Mouse (Mus musculus) limb, embryonic 15.5 days (tissue): ENCODE data around the gene Zfp3. TPM values are rescaled to one million over a fixed set of nuclear protein-coding genes. Genes with fewer than 3 reads are reported as not detected.

Experiments
- ATAC-seq: fragments of 200-750 bp; cut with Nextera tagmentation; 2 replicates; pipeline ENCODE4 v1.8.0; 2017; ENCODE audit warnings: low read depth, moderate TSS enrichment; ENCODE audit not compliant: insufficient number of reproducible peaks, low FRiP score, low TSS enrichment
- H3K27ac ChIP-seq: fragments of 300-500 bp; sonication (generic); 2 replicates; pipeline ENCODE4 v1.5.1; 2015; ENCODE audit warnings: moderate library complexity, mild to moderate bottlenecking, inconsistent platforms
- H3K27me3 ChIP-seq: fragments of 300-500 bp; sonication (generic); 2 replicates; pipeline ENCODE4 v1.6.1; 2015; ENCODE audit warnings: inconsistent platforms
- H3K36me3 ChIP-seq: fragments of 300-500 bp; sonication (generic); 2 replicates; pipeline ENCODE4 v1.6.1; 2015; ENCODE audit warnings: inconsistent platforms
- H3K4me1 ChIP-seq: fragments of 300-500 bp; sonication (generic); 2 replicates; pipeline ENCODE4 v1.6.1; 2015; ENCODE audit warnings: inconsistent platforms
- H3K4me2 ChIP-seq: fragments of 300-500 bp; sonication (generic); 2 replicates; pipeline ENCODE4 v1.6.1; 2015; ENCODE audit warnings: mild to moderate bottlenecking, inconsistent platforms
- H3K4me3 ChIP-seq: fragments of 300-500 bp; sonication (generic); 2 replicates; pipeline ENCODE4 v1.5.1; 2015; ENCODE audit warnings: mild to moderate bottlenecking, inconsistent platforms
- H3K9ac ChIP-seq: fragments of 300-500 bp; sonication (generic); 2 replicates; pipeline ENCODE4 v1.6.1; 2015; ENCODE audit warnings: inconsistent platforms
- H3K9me3 ChIP-seq: fragments of 300-500 bp; sonication (generic); 2 replicates; pipeline ENCODE4 v1.6.1; 2016; ENCODE audit warnings: inconsistent platforms
- WGBS: fragments of 180-500 bp; shearing (Covaris S2); methylation state at CpG from one replicate; pipeline ENCODE4 v1.1.7; 2015; 5-methylcytosine and 5-hydroxymethylcytosine counted together
- microRNA-seq: library from miRNA; unstranded; fragments of <30 nt; microRNA quantifications from one replicate; pipeline ENCODE4, GENCODE M21; 2016
- polyA plus RNA-seq: library from polyadenylated mRNA; unstranded; fragments of >200 nt; fragmentation: Nextera tagmentation; extraction: Ambion mirVana; gene quantifications from 2 replicates; pipeline ENCODE4 v1.2.1, GENCODE M21; 2015

Gene Zfp3
- polyA plus RNA-seq, 1 experiment from 2014 or later: 7.3 TPM

- no peak overlapping the region for H3K9ac ChIP-seq
- H3K4me1 ChIP-seq: no peaks in the 10 kb centered on the region
- H3K27me3 ChIP-seq: 0 out of 2 replicates have a peak, but pooled peaks cover 5% of the 10 kb centered on the region
- ATAC-seq: no peak
- no peaks in the 10 kb centered on the region for H3K36me3 ChIP-seq
- 65% methylated on average over 13 of the region's 13 CpGs for WGBS
- H3K4me3 ChIP-seq: no peak overlapping the region
- H3K4me2 ChIP-seq: no peak overlapping the region
- H3K27ac ChIP-seq: no peak overlapping the region
- H3K9me3 ChIP-seq: no peaks in the 10 kb centered on the region
These were observed 47.6 kb downstream of the Zfp3 start for GRCm38 (mm10) chr11:70811471-70812240.

- no peak for ATAC-seq
- Histone ChIP-seq H3K4me1 (no peaks in the 10 kb centered on the region), H3K27me3 (0 out of 2 replicates have a peak, but pooled peaks cover 5% of the 10 kb centered on the region), H3K9ac (no peak within 1 kb of the TSS), H3K4me2 (no peak within 1 kb of the TSS), H3K9me3 (no peaks in the 10 kb centered on the region), H3K4me3 (no peak within 1 kb of the TSS), H3K27ac (no peak within 1 kb of the TSS), H3K36me3 (no peaks in the 10 kb centered on the region)
- 73% methylated on average over 7 of the region's 7 CpGs for WGBS
These were observed 48.4 kb downstream of the Zfp3 start, which contains the start of gene Scimp for GRCm38 (mm10) chr11:70812365-70812764. Gene Scimp (minus strand): TSS chr11:70812586.

GRCm38 (mm10) chr11:70815071-70815470 is 51.1 kb downstream of the Zfp3 start:
- H3K4me2 ChIP-seq: no peak overlapping the region
- ATAC-seq: no peak
- WGBS: 78% methylated on average over 8 of the region's 8 CpGs
- no peaks in the 10 kb centered on the region for H3K9me3 ChIP-seq
- no peaks in the 10 kb centered on the region for H3K4me1 ChIP-seq
- no peak overlapping the region for H3K9ac ChIP-seq
- 0 out of 2 replicates have a peak, but pooled peaks cover 5% of the 10 kb centered on the region for H3K27me3 ChIP-seq
- H3K27ac ChIP-seq: no peak overlapping the region
- H3K36me3 ChIP-seq: no peaks in the 10 kb centered on the region
- no peak overlapping the region for H3K4me3 ChIP-seq

GRCm38 (mm10) chr11:70815498-70816078 is 51.6 kb downstream of the Zfp3 start:
- no peaks in the 10 kb centered on the region for H3K4me1 ChIP-seq
- WGBS: 25% methylated on average over 6 of the region's 6 CpGs
- H3K36me3 ChIP-seq: no peaks in the 10 kb centered on the region
- no peak for ATAC-seq
- H3K4me3 ChIP-seq: no peak overlapping the region
- no peak overlapping the region for H3K27ac ChIP-seq
- no peak overlapping the region for H3K9ac ChIP-seq
- H3K9me3 ChIP-seq: no peaks in the 10 kb centered on the region
- no peak overlapping the region for H3K4me2 ChIP-seq
- H3K27me3 ChIP-seq: 0 out of 2 replicates have a peak, but pooled peaks cover 5% of the 10 kb centered on the region

- Histone ChIP-seq H3K4me2 (no peak overlapping the region), H3K9me3 (no peaks in the 10 kb centered on the region), H3K9ac (no peak overlapping the region), H3K36me3 (no peaks in the 10 kb centered on the region), H3K27ac (no peak overlapping the region), H3K4me3 (no peak overlapping the region), H3K4me1 (no peaks in the 10 kb centered on the region), H3K27me3 (0 out of 2 replicates have a peak, but pooled peaks cover 5% of the 10 kb centered on the region)
- 76% methylated on average over 4 of the region's 4 CpGs for WGBS
- ATAC-seq: no peak
These were observed 52.8 kb downstream of the Zfp3 start for GRCm38 (mm10) chr11:70816770-70817169.

- H3K9me3 ChIP-seq: no peaks in the 10 kb centered on the region
- H3K4me3 ChIP-seq: no peak overlapping the region
- H3K27me3 ChIP-seq: no peaks in the 10 kb centered on the region
- no peaks in the 10 kb centered on the region for H3K36me3 ChIP-seq
- H3K27ac ChIP-seq: no peak overlapping the region
- H3K9ac ChIP-seq: no peak overlapping the region
- H3K4me2 ChIP-seq: no peak overlapping the region
- no peaks in the 10 kb centered on the region for H3K4me1 ChIP-seq
- no peak for ATAC-seq
- WGBS: 49% methylated on average over 8 of the region's 8 CpGs
These were observed 56.1 kb downstream of the Zfp3 start for GRCm38 (mm10) chr11:70820120-70820519.

- no peak overlapping the region for H3K4me2 ChIP-seq
- H3K27ac ChIP-seq: no peak overlapping the region
- no peak overlapping the region for H3K4me3 ChIP-seq
- H3K9ac ChIP-seq: no peak overlapping the region
- H3K27me3 ChIP-seq: no peaks in the 10 kb centered on the region
- no peaks in the 10 kb centered on the region for H3K36me3 ChIP-seq
- H3K4me1 ChIP-seq: no peaks in the 10 kb centered on the region
- WGBS: 38% methylated on average over 17 of the region's 17 CpGs
- ATAC-seq: no peak
- no peaks in the 10 kb centered on the region for H3K9me3 ChIP-seq
These were observed 58.0 kb downstream of the Zfp3 start for GRCm38 (mm10) chr11:70821728-70822591.

Small RNAs within 50 kb of the gene (microRNA-seq; reads per million reads assigned to microRNA genes)
- not detected for gene Gm22760

Other genes starting within 250 kb of the Zfp3 start
- gene Vmo1, start 249.6 kb upstream of the Zfp3 start, polyA plus RNA-seq: 0.23 and 0.27 TPM in 2 replicates
- 0.26 and 0.65 TPM in 2 replicates for gene Gltpd2, start 245.0 kb upstream of the Zfp3 start, polyA plus RNA-seq
- gene Psmb6, start 238.8 kb upstream of the Zfp3 start, polyA plus RNA-seq: 660 and 698 TPM in 2 replicates
- gene Gm40193, start 231.3 kb upstream of the Zfp3 start, polyA plus RNA-seq: not detected in 2 replicates
- gene Pld2, start 224.1 kb upstream of the Zfp3 start, polyA plus RNA-seq: 10.4 and 11.9 TPM in 2 replicates
- gene Mink1, start 201.3 kb upstream of the Zfp3 start, polyA plus RNA-seq: 14.1 TPM in 2 replicates
- not detected in 2 replicates for gene 4930544D05Rik, start 148.4 kb upstream of the Zfp3 start, polyA plus RNA-seq
- gene Chrne, start 145.0 kb upstream of the Zfp3 start, polyA plus RNA-seq: 0.41 TPM in 1 of 2 replicates, not detected in the other
- gene Gp1ba, start 125.1 kb upstream of the Zfp3 start, polyA plus RNA-seq: 0.26 and 0.29 TPM in 2 replicates
- 124 TPM in 2 replicates for gene Rnf167, start 117.0 kb upstream of the Zfp3 start, polyA plus RNA-seq
- 165 and 188 TPM in 2 replicates for gene Slc25a11, start 116.7 kb upstream of the Zfp3 start, polyA plus RNA-seq
- 1,605 and 1,679 TPM in 2 replicates for gene Pfn1, start 109.6 kb upstream of the Zfp3 start, polyA plus RNA-seq
- gene Eno3, start 107.0 kb upstream of the Zfp3 start, polyA plus RNA-seq: 71.5 and 252 TPM in 2 replicates
- gene Spag7, start 94.8 kb upstream of the Zfp3 start, polyA plus RNA-seq: 149 and 172 TPM in 2 replicates
- gene Camta2, start 76.1 kb upstream of the Zfp3 start, polyA plus RNA-seq: 12.9 and 14.8 TPM in 2 replicates
- 0.91 and 2.1 TPM in 2 replicates for gene Inca1, start 64.1 kb upstream of the Zfp3 start, polyA plus RNA-seq
- 4.3 and 5.3 TPM in 2 replicates for gene Kif1c, start 63.7 kb upstream of the Zfp3 start, polyA plus RNA-seq
- 0.27 TPM in 1 of 2 replicates, not detected in the other for gene Scimp, start 48.4 kb downstream of the Zfp3 start, polyA plus RNA-seq
- gene Rabep1, start 80.6 kb downstream of the Zfp3 start, polyA plus RNA-seq: 26.7 and 33.7 TPM in 2 replicates
- 103 and 115 TPM in 2 replicates for gene Nup88, start 205.8 kb downstream of the Zfp3 start, polyA plus RNA-seq
- 69.1 and 71.5 TPM in 2 replicates for gene Rpain, start 206.0 kb downstream of the Zfp3 start, polyA plus RNA-seq
- 197 and 200 TPM in 2 replicates for gene C1qbp, start 218.8 kb downstream of the Zfp3 start, polyA plus RNA-seq
- 15.9 and 17.1 TPM in 2 replicates for gene Dhx33, start 240.2 kb downstream of the Zfp3 start, polyA plus RNA-seq